Mouse (Mus musculus): ENCODE data around the gene Gsap.
"Not testable (repeated sequence)": the region's sequence is repeated elsewhere in the genome, so short reads cannot be mapped to it uniquely, and the experiment has no call there.

The Gsap gene

GRCm38 (mm10) chr5:21263202-21264055 lies 77.4 kb downstream of the Gsap start:
- DNase-seq = peak in 1 of 2 experiments; percentile 12

DNA sequence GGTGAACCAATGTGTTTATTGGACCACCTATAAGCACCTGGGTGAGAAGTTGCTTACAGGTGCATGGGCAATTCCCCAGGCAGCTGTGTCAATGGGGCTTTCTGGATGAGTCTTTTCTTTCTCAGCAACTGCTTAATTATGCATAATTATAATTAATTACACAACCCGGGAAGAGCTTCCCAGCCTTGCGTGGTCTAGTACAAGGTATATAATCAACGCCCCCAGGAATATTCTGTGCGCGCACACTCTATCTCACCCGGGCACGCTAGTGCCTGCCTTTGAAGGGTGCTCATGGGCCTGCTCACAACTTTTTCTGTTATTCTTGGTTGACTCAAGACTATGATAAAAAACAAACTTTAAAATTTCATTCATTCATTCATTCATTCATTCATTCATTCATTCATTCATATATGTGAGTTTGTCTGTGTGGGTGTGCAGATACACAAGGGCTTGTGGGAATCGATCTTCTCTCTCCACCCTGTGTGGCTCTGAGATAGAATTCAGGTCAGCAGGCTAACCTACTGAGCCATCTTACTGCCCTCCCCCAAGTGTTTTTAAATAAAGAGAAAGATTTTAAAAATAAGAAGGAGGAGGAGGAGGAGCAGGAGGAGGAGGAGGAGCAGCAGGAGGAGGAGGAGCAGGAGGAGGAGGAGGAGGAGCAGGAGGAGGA lies 78.4 kb downstream of the Gsap start:
- no peak for DNase-seq

- DNase-seq = peak; percentile 79 to 85
Measured at GRCm38 (mm10) chr5:21265049-21265448, 79.0 kb downstream of the Gsap start.

GRCm38 (mm10) chr5:21267090-21267489 lies 81.0 kb downstream of the Gsap start:
- DNase-seq = no peak

DNA sequence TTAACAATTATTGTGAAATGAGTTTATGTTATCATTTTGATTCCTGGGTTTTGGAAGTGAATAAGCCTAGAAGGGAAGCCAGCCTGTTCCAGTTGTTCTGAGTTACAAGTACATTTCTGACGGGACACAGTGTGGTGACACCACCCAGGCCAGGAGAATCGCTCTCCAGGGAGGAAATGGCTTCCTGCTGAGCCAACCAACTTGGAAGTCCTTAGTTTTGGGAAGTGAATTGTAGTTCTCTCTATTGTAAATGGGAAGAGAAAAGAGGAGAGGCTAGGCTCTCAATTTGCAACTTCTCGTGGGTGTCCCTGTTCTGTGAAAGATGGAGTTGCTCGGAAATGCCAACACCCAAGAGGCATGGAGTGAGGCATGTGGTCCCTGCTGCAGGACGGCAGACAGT lies 83.4 kb downstream of the Gsap start:
- no peak for DNase-seq

DNA sequence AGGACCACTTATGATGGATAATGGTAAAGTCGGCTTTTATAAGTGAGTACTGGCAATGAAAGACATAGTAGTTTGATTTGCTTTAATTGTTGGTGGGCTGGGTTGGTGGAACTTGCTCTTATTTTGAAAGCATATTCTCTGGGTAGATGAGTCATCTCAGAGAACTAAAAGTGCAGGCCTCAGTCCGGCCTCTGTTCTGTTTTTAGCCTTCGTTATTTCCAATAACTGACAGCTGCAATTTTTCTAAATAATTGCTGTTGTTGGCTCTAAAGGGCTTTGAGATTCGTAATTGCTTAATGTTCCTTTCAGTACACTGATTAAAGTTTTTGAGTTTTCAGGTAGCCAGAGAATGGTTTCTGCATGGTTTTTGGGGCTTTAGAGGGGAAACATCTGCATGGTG lies 84.7 kb downstream of the Gsap start:
- DNase-seq = no peak

DNA sequence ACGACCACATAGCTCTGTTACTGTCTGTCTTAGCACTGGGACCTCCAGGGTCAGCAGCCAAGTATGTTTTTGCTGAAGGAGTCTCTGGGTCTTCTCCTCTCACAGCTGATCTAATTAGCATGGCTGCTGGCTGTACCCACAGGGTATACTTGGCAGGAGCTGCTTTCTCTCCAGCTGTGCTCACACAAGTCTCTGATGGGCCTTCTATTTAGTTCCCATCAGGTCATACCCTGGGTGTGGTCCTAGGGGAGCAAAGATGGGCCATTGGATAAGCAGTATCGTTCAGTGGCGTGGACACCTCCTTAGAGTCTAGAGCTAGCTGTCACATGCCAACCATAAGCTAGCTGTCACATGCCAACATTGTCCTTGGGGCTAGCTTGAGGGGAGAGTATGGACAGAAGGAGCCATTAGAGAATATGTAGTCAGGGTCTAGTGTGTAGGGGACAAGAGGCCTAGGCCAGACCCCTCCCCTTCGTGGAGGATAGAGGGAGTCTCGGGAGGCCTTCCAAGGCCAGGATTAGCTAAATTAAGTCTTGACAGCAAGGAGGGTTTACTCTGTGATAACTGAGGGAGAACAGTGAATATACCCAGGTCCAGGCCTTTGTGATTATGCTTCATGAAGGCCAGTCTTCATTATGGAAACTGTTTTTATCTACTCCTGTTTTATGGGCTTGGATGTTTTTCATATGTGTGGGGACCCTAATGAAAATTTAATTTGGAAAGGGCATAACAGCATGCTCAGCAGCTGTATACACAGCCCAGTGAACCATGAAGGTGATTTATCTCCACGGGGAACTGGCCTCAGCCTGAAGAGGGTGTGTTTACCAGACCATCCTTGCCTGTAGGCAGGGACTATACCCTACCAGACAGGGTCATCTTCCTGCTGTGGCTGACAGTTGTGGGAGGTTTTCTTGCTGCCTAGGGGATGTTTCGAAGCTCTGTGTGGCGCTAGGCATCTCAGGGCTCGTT lies 85.6 kb downstream of the Gsap start:
- no peak for DNase-seq

- not testable (repeated sequence) for DNase-seq
Measured at GRCm38 (mm10) chr5:21277685-21278084, 91.6 kb downstream of the Gsap start.

DNA sequence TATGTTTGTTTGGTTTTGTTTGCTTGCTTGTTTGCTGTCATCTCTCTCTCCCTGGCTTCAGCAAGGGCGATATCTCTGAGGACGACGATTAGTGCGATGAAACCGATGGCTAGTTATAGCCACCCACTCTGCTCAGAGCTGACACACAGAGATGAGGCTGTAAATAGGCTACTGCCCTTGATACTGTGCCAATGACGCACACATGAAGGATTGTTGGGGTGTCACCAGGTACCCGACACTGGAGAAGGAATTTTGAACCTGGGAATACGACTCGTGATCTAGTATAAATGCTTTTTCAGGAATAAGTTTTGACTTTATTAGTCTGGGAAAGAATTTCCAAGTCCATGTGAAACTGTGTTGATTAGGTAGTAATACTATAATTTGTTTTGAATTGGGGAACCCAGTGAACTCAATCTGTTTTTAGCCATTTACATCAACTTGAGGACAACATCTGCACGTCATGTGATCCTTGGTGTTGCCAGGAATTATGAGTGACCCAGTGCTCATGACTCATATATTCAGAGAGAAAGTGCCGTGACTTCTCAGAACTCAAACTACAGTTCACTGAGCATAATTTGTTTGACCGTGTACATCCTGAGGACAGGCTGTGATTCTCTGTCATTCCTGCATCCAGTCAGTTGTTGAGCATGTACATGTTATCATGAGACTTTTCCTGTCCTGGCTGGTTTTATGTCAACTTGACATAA lies 97.5 kb downstream of the Gsap start:
- no peak for DNase-seq

DNA sequence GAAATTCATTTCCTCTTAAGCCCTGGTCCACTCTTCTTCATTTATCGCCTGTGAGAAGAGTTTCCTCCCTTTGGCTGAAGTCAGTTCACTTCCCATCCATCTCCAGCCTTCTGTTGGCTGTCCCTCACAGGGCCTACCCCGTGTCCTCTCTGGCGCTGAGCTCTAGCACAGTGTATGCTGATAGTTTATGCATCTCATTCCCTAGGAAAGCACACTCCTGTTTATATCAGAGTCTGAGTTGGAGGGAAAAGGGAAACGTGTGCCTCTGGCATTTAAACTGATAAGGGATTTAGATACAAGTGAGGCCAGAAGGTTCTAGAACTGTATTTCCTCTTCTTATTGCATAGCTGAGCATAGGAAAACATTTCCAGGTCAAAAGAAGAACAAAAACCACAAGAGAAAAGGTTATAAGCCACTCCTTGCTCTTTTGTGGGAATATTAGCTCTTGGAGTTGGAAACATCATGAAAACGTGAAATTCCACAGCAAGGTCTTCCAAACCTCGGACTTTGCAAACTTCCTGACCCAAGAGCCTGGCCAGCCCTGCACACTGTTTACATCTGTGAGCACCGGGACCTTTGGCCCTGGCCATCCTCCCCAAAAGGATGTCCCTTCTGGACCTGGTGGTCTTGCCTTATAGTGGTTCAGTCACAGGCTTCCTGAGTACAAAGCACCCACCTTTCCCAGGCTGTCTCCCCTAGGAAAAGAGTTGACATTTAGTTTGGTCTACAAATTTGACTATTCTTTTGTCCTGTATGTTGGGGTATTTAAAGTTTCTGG lies 102.8 kb downstream of the Gsap start:
- DNase-seq = no peak

- no peak for DNase-seq
Measured at GRCm38 (mm10) chr5:21290594-21290993, 104.5 kb downstream of the Gsap start.

GRCm38 (mm10) chr5:21295683-21296082 lies 109.6 kb downstream of the Gsap start:
- no peak for DNase-seq

GRCm38 (mm10) chr5:21299076-21299755 lies 113.2 kb downstream of the Gsap start:
- no peak for DNase-seq

DNA sequence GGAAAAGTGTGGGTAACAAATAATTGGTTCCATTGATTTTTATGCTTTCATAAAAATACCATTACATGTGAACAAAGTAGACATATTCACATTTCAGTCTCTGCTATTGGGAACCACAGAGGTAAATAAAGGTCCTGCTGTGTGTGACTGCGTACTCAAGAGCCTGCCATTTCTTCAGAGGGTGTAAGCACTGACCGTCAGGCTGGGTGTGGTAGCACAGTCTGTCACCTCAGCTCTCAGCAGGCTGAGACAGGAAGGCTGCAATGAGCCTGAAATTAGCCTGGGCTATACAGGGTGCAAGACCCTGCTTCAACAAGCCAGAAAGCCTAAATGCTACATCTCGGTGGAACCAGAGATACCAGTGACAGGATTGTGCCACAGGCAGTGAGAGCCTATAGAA lies 114.0 kb downstream of the Gsap start:
- no peak for DNase-seq

- DNase-seq = peak in 1 of 2 experiments; percentile 5
Measured at GRCm38 (mm10) chr5:21301011-21301410, 115.0 kb downstream of the Gsap start.

DNA sequence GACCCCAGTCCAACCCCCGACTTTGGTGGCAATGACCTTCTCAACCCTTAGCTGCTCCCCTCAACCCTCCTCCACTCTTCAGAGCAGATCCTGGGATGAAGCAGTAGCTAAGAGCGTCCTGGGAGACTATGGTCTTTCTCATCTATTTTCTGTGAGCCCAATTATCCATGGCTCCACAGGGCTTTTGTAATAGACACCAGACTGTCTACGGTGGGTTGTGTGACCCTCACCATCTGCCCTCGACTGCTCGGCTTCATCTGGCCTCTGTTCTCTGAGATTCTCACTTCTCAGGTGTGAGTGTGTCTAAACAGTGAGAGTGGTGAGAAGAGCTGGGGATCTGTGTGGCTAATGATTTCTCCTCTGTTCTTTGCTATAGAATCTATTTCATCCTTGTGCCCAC lies 121.1 kb downstream of the Gsap start:
- no peak for DNase-seq

DNA sequence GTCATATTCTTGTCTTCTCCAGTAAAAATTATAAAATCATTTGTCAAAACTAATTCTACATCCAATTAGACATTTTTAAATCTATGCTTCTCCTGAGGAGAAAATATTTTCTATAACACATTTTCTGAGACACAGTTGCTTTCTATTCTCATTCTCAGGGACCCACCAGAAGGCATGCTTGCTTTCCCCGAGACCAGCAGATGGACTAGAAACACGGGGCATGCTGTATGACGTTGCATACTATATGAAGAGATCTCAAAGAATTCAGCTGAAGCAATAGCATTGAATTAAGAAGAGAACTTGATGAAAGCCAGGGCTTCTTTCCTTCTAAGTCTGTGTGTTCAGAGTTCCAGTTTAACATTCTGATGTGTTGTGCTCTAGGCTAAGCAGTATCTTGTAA lies 128.6 kb downstream of the Gsap start:
- no peak for DNase-seq

GRCm38 (mm10) chr5:21320138-21320537 lies 134.1 kb downstream of the Gsap start:
- no peak for DNase-seq

GRCm38 (mm10) chr5:21326494-21326893 lies 140.4 kb downstream of the Gsap start:
- peak in 1 of 2 experiments; percentile 17 for DNase-seq

GRCm38 (mm10) chr5:21328560-21328959 lies 142.5 kb downstream of the Gsap start:
- DNase-seq = no peak

Measured in cerebellum, adult 18-20 months (tissue).